Mouse (Mus musculus) thymus, adult 2 months (tissue): ENCODE results near the gene Phb2.

Experiments used
- CTCF ChIP-seq: fragments of 200-500 bp; IDR thresholded peaks from 2 replicates; pipeline ENCODE4 v1.5.1; 2012; ENCODE audit warnings: mild to moderate bottlenecking, control low read depth, low read length, moderate library complexity, borderline replicate concordance; ENCODE audit not compliant: control insufficient read depth, poor library complexity, insufficient read depth; ENCODE audit errors: extremely low read depth
- POLR2A ChIP-seq: fragments of 200-500 bp; IDR thresholded peaks from 2 replicates; pipeline ENCODE4 v1.6.1; 2012; ENCODE audit warnings: mild to moderate bottlenecking, low read length, control low read depth, moderate library complexity; ENCODE audit not compliant: control insufficient read depth, poor library complexity, insufficient read depth; ENCODE audit errors: extremely low read depth

DNA sequence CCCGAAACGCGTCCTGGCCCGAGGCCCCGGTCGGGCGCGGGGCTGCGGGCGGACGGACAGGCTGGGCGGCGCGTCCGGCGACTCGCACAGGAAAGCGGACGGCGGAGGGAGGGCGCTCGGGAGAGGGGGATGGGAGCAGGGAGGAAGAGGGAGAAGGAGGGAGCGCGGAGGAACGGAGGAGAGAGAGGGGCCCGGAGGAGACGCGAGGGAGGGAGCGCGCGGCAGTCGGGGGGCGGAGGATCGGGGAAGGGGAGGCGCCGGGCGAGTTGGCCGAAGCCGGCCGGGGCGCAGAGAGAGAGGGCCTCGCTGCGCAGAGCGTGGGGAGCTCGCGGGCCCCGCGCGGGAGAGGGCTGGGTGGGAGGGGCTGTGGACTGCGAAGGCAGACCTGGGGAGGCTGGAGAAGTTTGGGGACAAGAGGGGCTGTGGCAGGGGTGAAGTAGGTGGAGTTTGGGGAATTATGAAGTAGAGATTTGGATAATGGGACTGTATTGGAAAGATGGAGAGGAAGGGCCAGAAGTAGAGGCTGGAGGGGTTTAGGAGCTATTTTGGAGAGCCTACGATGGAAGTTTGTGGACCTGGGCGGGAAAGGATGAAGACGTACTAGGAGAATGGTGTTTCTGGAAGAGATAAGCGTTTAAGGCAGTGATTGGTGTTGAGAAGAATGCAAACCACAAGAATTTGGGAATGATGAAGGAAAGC is 44.7 kb downstream of the Phb2 start:
- no peak for TF ChIP-seq CTCF
- no peak for TF ChIP-seq POLR2A
